Mouse (Mus musculus) liver, embryonic 15.5 days (tissue): Measurements from ENCODE around the gene Zmiz1. TPM values are rescaled to one million over a fixed set of nuclear protein-coding genes. Genes with fewer than 3 reads are reported as not detected.

Experiments used
- ATAC-seq: fragments of 200-750 bp; cut with Nextera tagmentation; 2 replicates; pipeline ENCODE4 v1.8.0; 2017; ENCODE audit warnings: moderate number of reproducible peaks, mild to moderate bottlenecking, moderate library complexity; ENCODE audit not compliant: insufficient read depth
- H3K27ac ChIP-seq: fragments of 300-500 bp; sonication (generic); replicated peaks from 2 replicates; pipeline ENCODE4 v1.5.1; 2015; ENCODE audit warnings: mild to moderate bottlenecking, inconsistent platforms
- H3K27me3 ChIP-seq: fragments of 300-500 bp; sonication (generic); 2 replicates; pipeline ENCODE4 v1.6.1; 2015; ENCODE audit warnings: mild to moderate bottlenecking, inconsistent platforms
- H3K36me3 ChIP-seq: fragments of 300-500 bp; sonication (generic); replicated peaks from 2 replicates; pipeline ENCODE4 v1.6.1; 2015; ENCODE audit warnings: moderate library complexity, mild to moderate bottlenecking, inconsistent platforms
- H3K4me1 ChIP-seq: fragments of 300-500 bp; sonication (generic); replicated peaks from 2 replicates; pipeline ENCODE4 v1.6.1; 2015; ENCODE audit warnings: inconsistent platforms
- H3K4me2 ChIP-seq: fragments of 300-500 bp; sonication (generic); 2 replicates; pipeline ENCODE4 v1.6.1; 2015; ENCODE audit warnings: moderate library complexity, mild to moderate bottlenecking, inconsistent platforms
- H3K4me3 ChIP-seq: fragments of 300-500 bp; sonication (generic); replicated peaks from 2 replicates; pipeline ENCODE4 v1.5.1; 2015; ENCODE audit warnings: mild to moderate bottlenecking, inconsistent platforms
- H3K9ac ChIP-seq: fragments of 300-500 bp; sonication (generic); 2 replicates; pipeline ENCODE4 v1.6.1; 2015; ENCODE audit warnings: moderate library complexity, mild to moderate bottlenecking, inconsistent platforms
- H3K9me3 ChIP-seq: fragments of 300-500 bp; sonication (generic); replicated peaks from 2 replicates; pipeline ENCODE4 v1.6.1; 2016; ENCODE audit warnings: inconsistent platforms
- WGBS: fragments of 180-500 bp; shearing (Covaris S2); methylation state at CpG from one replicate; pipeline ENCODE4 v1.1.7; 2015; ENCODE audit warnings: mixed read lengths; ENCODE audit not compliant: insufficient replicate concordance; 5-methylcytosine and 5-hydroxymethylcytosine counted together
- polyA plus RNA-seq: library from polyadenylated mRNA; unstranded; fragments of >200 nt; fragmentation: Nextera tagmentation; extraction: Ambion mirVana; gene quantifications from 2 replicates; pipeline ENCODE4 v1.2.1, GENCODE M21; 2015

Zmiz1 gene
- polyA plus RNA-seq, 1 experiment from 2014 or later, result 4.3 TPM

DNA sequence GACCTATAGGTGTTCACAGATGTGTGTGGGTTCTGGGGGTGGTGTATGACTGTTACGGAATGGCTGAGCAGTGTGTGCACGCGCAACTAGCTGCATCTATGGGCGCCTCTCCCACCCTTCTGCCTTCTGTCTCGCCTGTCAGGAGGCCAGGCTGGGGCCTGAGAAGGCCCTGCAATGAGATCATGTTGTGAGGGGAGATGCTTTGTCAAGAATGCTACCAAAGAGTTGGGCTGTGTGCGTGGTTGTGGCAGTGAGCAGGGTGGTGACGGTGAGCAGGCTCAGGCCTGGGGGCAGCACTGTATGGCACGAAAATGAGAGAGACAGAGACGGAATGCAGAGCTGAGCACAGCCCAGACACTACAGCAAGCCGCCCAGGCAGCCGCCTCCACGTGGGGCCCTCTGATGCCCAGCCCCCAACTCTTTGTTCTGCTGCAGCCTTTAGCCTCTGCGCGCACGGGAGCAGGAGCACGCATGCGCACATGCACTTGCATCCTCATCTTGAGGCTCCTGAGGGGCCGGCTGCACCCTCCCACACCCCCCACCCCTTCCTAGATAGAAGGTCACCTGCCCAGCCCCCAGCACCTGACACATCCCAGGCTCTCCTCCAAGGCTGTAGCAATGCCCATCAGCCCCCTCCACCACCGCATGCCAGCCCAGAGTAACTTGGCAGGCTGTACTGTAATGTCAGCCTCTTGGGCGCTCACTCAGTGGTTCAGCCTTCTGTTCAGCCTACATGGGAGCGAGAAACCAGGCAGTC lies 126.7 kb downstream of the Zmiz1 start:
- Histone ChIP-seq H3K9ac (no peak overlapping the region), H3K27me3 (no peaks in the 10 kb centered on the region), H3K36me3 (peaks cover 24% of the 10 kb centered on the region), H3K27ac (no peak overlapping the region), H3K9me3 (no peaks in the 10 kb centered on the region), H3K4me2 (no peak overlapping the region), H3K4me3 (no peak overlapping the region), H3K4me1 (peaks cover 38% of the 10 kb centered on the region)
- WGBS, result 75% methylated on average over 21 of the region's 21 CpGs
- ATAC-seq, result no peak

GRCm38 (mm10) chr14:25586846-25587486 lies 128.0 kb downstream of the Zmiz1 start:
- Histone ChIP-seq H3K27ac (peak overlapping the region; percentile 41; the same call in 1 of the 2 replicates), H3K4me2 (no peak overlapping the region), H3K9ac (no peak overlapping the region), H3K36me3 (peaks cover 16% of the 10 kb centered on the region; the same call in 1 of the 2 replicates), H3K27me3 (no peaks in the 10 kb centered on the region), H3K4me1 (peaks cover 38% of the 10 kb centered on the region), H3K9me3 (no peaks in the 10 kb centered on the region), H3K4me3 (no peak overlapping the region)
- no peak for ATAC-seq
- WGBS, result 52% methylated on average over 10 of the region's 10 CpGs

GRCm38 (mm10) chr14:25587487-25588001 lies 128.6 kb downstream of the Zmiz1 start:
- Histone ChIP-seq H3K27me3 (no peaks in the 10 kb centered on the region), H3K4me1 (peaks cover 38% of the 10 kb centered on the region), H3K9me3 (no peaks in the 10 kb centered on the region), H3K27ac (peak overlapping the region; percentile 41; the same call in 1 of the 2 replicates), H3K9ac (no peak overlapping the region), H3K4me2 (no peak overlapping the region), H3K4me3 (no peak overlapping the region), H3K36me3 (peaks cover 12% of the 10 kb centered on the region; the same call in 1 of the 2 replicates)
- ATAC-seq, result 0 out of 2 replicates have a peak, but pooled peaks have one; percentile 19
- WGBS, result 24% methylated on average over 6 of the region's 6 CpGs

DNA sequence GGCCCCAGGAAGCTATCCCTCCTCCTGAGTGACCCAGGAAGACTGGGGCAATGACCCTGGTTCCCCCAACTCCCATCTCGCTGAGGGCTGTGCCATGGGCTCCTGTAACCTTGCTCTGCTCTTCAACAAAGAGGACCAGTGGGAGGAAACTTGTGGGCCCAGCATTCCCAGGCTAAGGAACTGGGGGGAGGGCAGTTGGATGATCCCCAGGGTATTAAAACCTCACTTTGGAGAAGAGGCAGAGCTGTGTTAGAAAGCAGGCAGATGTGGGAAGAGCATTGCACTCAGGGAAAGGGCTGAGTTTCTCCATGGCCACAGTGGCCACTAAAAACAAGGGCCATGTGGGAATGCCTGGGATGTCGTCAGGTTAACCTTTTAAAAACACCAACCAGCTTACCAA lies 129.2 kb downstream of the Zmiz1 start:
- no peaks in the 10 kb centered on the region for H3K9me3 ChIP-seq
- no peaks in the 10 kb centered on the region for H3K27me3 ChIP-seq
- H3K36me3 ChIP-seq, result 0 out of 2 replicates have a peak, but pooled peaks cover 6% of the 10 kb centered on the region
- H3K4me3 ChIP-seq, result no peak overlapping the region
- H3K27ac ChIP-seq, result peak overlapping the region; percentile 34; the same call in 1 of the 2 replicates
- peaks cover 38% of the 10 kb centered on the region for H3K4me1 ChIP-seq
- no peak overlapping the region for H3K4me2 ChIP-seq
- no peak for ATAC-seq
- WGBS, result 58% methylated on average over 2 of the region's 2 CpGs
- H3K9ac ChIP-seq, result no peak overlapping the region

- Histone ChIP-seq H3K4me3 (no peak overlapping the region), H3K9me3 (no peaks in the 10 kb centered on the region), H3K27me3 (no peaks in the 10 kb centered on the region), H3K9ac (no peak overlapping the region), H3K4me2 (no peak overlapping the region), H3K27ac (peak overlapping the region; percentile 24; the same call in 1 of the 2 replicates), H3K36me3 (0 out of 2 replicates have a peak, but pooled peaks cover 3% of the 10 kb centered on the region), H3K4me1 (peaks cover 43% of the 10 kb centered on the region)
- ATAC-seq, result no peak
- WGBS, result 49% methylated on average over 16 of the region's 16 CpGs
These were observed 130.3 kb downstream of the Zmiz1 start for GRCm38 (mm10) chr14:25588946-25589937.

- Histone ChIP-seq H3K4me3 (no peak overlapping the region), H3K27ac (no peak overlapping the region), H3K36me3 (no peaks in the 10 kb centered on the region), H3K4me1 (peaks cover 43% of the 10 kb centered on the region), H3K4me2 (no peak overlapping the region), H3K9me3 (no peaks in the 10 kb centered on the region), H3K9ac (no peak overlapping the region), H3K27me3 (no peaks in the 10 kb centered on the region)
- no peak for ATAC-seq
- 69% methylated on average over 5 of the region's 5 CpGs for WGBS
These were observed 132.0 kb downstream of the Zmiz1 start for GRCm38 (mm10) chr14:25591000-25591399.

- peaks cover 39% of the 10 kb centered on the region for H3K4me1 ChIP-seq
- no peaks in the 10 kb centered on the region for H3K27me3 ChIP-seq
- no peak for ATAC-seq
- H3K4me3 ChIP-seq, result no peak overlapping the region
- H3K9ac ChIP-seq, result no peak overlapping the region
- H3K27ac ChIP-seq, result no peak overlapping the region
- WGBS, result 71% methylated on average over 1 of the region's 1 CpGs
- no peaks in the 10 kb centered on the region for H3K36me3 ChIP-seq
- H3K4me2 ChIP-seq, result no peak overlapping the region
- no peaks in the 10 kb centered on the region for H3K9me3 ChIP-seq
These were observed 132.4 kb downstream of the Zmiz1 start for GRCm38 (mm10) chr14:25591426-25591825.

DNA sequence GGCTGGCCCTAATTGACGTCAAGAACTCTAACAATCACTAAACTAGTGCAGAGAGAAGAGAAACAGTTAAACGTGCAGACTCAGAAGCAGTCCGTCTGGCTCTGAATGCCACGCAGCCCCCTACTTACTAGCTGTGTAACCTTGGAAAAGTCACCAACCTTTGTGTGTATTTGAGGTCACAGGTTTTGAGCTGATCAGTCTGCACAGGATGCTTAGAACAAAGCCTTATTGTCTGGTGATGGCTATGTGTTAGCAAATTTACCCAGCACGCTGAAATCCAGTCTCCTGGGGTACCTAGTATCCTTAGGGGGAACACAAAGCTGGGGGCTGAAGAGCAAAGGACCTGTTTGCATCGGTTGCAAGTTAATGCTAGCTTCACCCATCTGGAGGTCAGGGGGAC lies 133.5 kb downstream of the Zmiz1 start:
- Histone ChIP-seq H3K27ac (no peak overlapping the region), H3K4me1 (peaks cover 29% of the 10 kb centered on the region), H3K4me2 (no peak overlapping the region), H3K9ac (no peak overlapping the region), H3K4me3 (no peak overlapping the region), H3K36me3 (no peaks in the 10 kb centered on the region), H3K9me3 (no peaks in the 10 kb centered on the region), H3K27me3 (no peaks in the 10 kb centered on the region)
- no peak for ATAC-seq
- WGBS, result 63% methylated on average over 6 of the region's 6 CpGs

DNA sequence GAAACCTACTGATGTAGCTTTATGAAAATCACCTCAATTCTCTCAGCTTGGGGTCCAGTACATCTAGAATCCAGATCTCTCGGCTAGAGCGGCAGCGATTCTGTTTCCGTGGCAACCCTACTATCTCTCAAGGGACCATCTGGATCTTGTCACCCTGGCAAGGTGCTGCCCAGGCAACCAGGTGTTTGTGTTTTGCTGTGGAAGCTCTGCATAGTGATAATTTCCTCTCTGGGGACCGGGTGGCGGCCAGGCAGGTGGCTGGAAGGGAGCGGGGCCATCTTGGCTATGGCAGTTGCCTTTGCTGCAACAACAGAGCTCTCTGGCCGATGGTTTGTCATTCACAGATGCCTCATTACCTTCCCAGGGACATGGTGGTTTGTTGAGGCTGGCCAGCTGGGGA lies 134.9 kb downstream of the Zmiz1 start:
- H3K9ac ChIP-seq, result no peak overlapping the region
- H3K4me2 ChIP-seq, result no peak overlapping the region
- no peak overlapping the region for H3K27ac ChIP-seq
- ATAC-seq, result no peak
- no peaks in the 10 kb centered on the region for H3K27me3 ChIP-seq
- H3K36me3 ChIP-seq, result peaks cover 6% of the 10 kb centered on the region; the same call in 1 of the 2 replicates
- H3K4me1 ChIP-seq, result peaks cover 19% of the 10 kb centered on the region
- H3K4me3 ChIP-seq, result no peak overlapping the region
- H3K9me3 ChIP-seq, result no peaks in the 10 kb centered on the region
- WGBS, result 69% methylated on average over 8 of the region's 8 CpGs

GRCm38 (mm10) chr14:25594611-25595010 lies 135.6 kb downstream of the Zmiz1 start:
- Histone ChIP-seq H3K4me1 (peaks cover 14% of the 10 kb centered on the region), H3K9ac (no peak overlapping the region), H3K9me3 (no peaks in the 10 kb centered on the region), H3K4me3 (no peak overlapping the region), H3K27me3 (no peaks in the 10 kb centered on the region), H3K27ac (no peak overlapping the region), H3K4me2 (no peak overlapping the region), H3K36me3 (peaks cover 7% of the 10 kb centered on the region; the same call in 1 of the 2 replicates)
- no peak for ATAC-seq
- 47% methylated on average over 4 of the region's 4 CpGs for WGBS
